Mouse (Mus musculus): ENCODE measurements around the gene Gga1. TPM values are rescaled to one million over a fixed set of nuclear protein-coding genes. Genes with fewer than 3 reads are reported as not detected.

Gga1 gene
- total RNA-seq (2014; rRNA removed) (40.0 and 47.1 TPM in 2 replicates), polyA plus RNA-seq (2015; fragmentation: Nextera tagmentation; extraction: Ambion mirVana) (40.1 and 41.2 TPM in 2 replicates)

- Histone ChIP-seq H3K27me3 (ENCODE audit: insufficient read depth, low read length) (no peaks in the 10 kb centered on the region), H3K9ac (replicated peaks; ENCODE audit: low read length) (peak within 1 kb of the TSS; percentile 92), H3K9me3 (ENCODE audit: low read length) (no peaks in the 10 kb centered on the region), H3K4me2 (ENCODE audit: low read depth, low read length) (peak within 1 kb of the TSS; percentile 89), H3K27ac (peak within 1 kb of the TSS; percentile 99), H3K36me3 (ENCODE audit: insufficient read depth, low read length) (0 out of 2 replicates have a peak, but pooled peaks cover 3% of the 10 kb centered on the region), H3K4me1 (ENCODE audit: insufficient read depth, low read length) (0 out of 2 replicates have a peak, but pooled peaks cover 4% of the 10 kb centered on the region), H3K4me3 (ENCODE audit: low read length) (peak within 1 kb of the TSS; percentile 77)
- DNase-seq (ENCODE audit: low spot score) (peak; percentile 99), ATAC-seq (peak; percentile 90)
- WGBS = 3% methylated on average over 57 of the region's 95 CpGs
- no peak for TF ChIP-seq CTCF (IDR thresholded peaks at IDR 0.05; ENCODE audit: low read depth)
Measured at GRCm38 (mm10) chr15:78876991-78877809, at the start of gene Gga1. TSS of gene Gga1 (plus strand) at chr15:78877190.

- DNase-seq (ENCODE audit: low spot score) (no peak), ATAC-seq (no peak)
- no peak; the same call in 1 of the 2 replicates for TF ChIP-seq CTCF (IDR thresholded peaks at IDR 0.05; ENCODE audit: low read depth)
- Histone ChIP-seq H3K9me3 (ENCODE audit: low read length) (no peaks in the 10 kb centered on the region), H3K27ac (no peak overlapping the region), H3K27me3 (ENCODE audit: insufficient read depth, low read length) (no peaks in the 10 kb centered on the region), H3K9ac (replicated peaks; ENCODE audit: low read length) (no peak overlapping the region; the same call in 1 of the 2 replicates), H3K4me2 (ENCODE audit: low read depth, low read length) (no peak overlapping the region), H3K36me3 (ENCODE audit: insufficient read depth, low read length) (no peaks in the 10 kb centered on the region), H3K4me1 (ENCODE audit: insufficient read depth, low read length) (no peaks in the 10 kb centered on the region), H3K4me3 (ENCODE audit: low read length) (no peak overlapping the region)
- WGBS = 16% methylated on average over 5 of the region's 5 CpGs
Measured at GRCm38 (mm10) chr15:78828315-78828714, 48.7 kb upstream of the Gga1 start.

GRCm38 (mm10) chr15:78829636-78830035 lies 47.4 kb upstream of the Gga1 start:
- no peaks in the 10 kb centered on the region for H3K9me3 ChIP-seq (ENCODE audit: low read length)
- WGBS = 97% methylated on average over 1 of the region's 1 CpGs
- H3K36me3 ChIP-seq (ENCODE audit: insufficient read depth, low read length) = no peaks in the 10 kb centered on the region
- peak; percentile 51 for TF ChIP-seq CTCF (IDR thresholded peaks at IDR 0.05; ENCODE audit: low read depth)
- H3K27me3 ChIP-seq (ENCODE audit: insufficient read depth, low read length) = no peaks in the 10 kb centered on the region
- no peak for DNase-seq (ENCODE audit: low spot score)
- no peak overlapping the region for H3K27ac ChIP-seq
- peaks cover 3% of the 10 kb centered on the region; the same call in 1 of the 2 replicates for H3K4me1 ChIP-seq (ENCODE audit: insufficient read depth, low read length)
- no peak overlapping the region for H3K4me3 ChIP-seq (ENCODE audit: low read length)
- H3K4me2 ChIP-seq (ENCODE audit: low read depth, low read length) = no peak overlapping the region
- no peak overlapping the region for H3K9ac ChIP-seq (replicated peaks; ENCODE audit: low read length)
- ATAC-seq = no peak

- H3K4me2 ChIP-seq (ENCODE audit: low read depth, low read length) = no peak overlapping the region
- H3K4me3 ChIP-seq (ENCODE audit: low read length) = no peak overlapping the region
- no peak; the same call in 1 of the 2 replicates for TF ChIP-seq CTCF (IDR thresholded peaks at IDR 0.05; ENCODE audit: low read depth)
- 61% methylated on average over 10 of the region's 10 CpGs for WGBS
- H3K9me3 ChIP-seq (ENCODE audit: low read length) = no peaks in the 10 kb centered on the region
- H3K27ac ChIP-seq = no peak overlapping the region
- H3K27me3 ChIP-seq (ENCODE audit: insufficient read depth, low read length) = no peaks in the 10 kb centered on the region
- ATAC-seq (no peak), DNase-seq (ENCODE audit: low spot score) (no peak)
- H3K4me1 ChIP-seq (ENCODE audit: insufficient read depth, low read length) = peaks cover 14% of the 10 kb centered on the region; the same call in 1 of the 2 replicates
- H3K9ac ChIP-seq (replicated peaks; ENCODE audit: low read length) = no peak overlapping the region
- no peaks in the 10 kb centered on the region for H3K36me3 ChIP-seq (ENCODE audit: insufficient read depth, low read length)
Measured at GRCm38 (mm10) chr15:78830742-78831719, 46.0 kb upstream of the Gga1 start.

- WGBS = 57% methylated on average over 18 of the region's 19 CpGs
- peaks cover 16% of the 10 kb centered on the region; the same call in 1 of the 2 replicates for H3K4me1 ChIP-seq (ENCODE audit: insufficient read depth, low read length)
- H3K9me3 ChIP-seq (ENCODE audit: low read length) = no peaks in the 10 kb centered on the region
- H3K27me3 ChIP-seq (ENCODE audit: insufficient read depth, low read length) = no peaks in the 10 kb centered on the region
- ATAC-seq (no peak; the same call in 1 of the 2 replicates), DNase-seq (ENCODE audit: low spot score) (no peak)
- H3K4me3 ChIP-seq (ENCODE audit: low read length) = no peak overlapping the region
- H3K4me2 ChIP-seq (ENCODE audit: low read depth, low read length) = no peak overlapping the region
- H3K36me3 ChIP-seq (ENCODE audit: insufficient read depth, low read length) = no peaks in the 10 kb centered on the region
- peak overlapping the region; percentile 76 for H3K27ac ChIP-seq
- H3K9ac ChIP-seq (replicated peaks; ENCODE audit: low read length) = no peak overlapping the region
- no peak for TF ChIP-seq CTCF (IDR thresholded peaks at IDR 0.05; ENCODE audit: low read depth)
Measured at GRCm38 (mm10) chr15:78831720-78832657, 45.0 kb upstream of the Gga1 start.

Data from hindbrain, postnatal 0 days (tissue).